Mouse (Mus musculus) kidney, adult 9 months (tissue): ENCODE data around the gene Fam149a.

Experiments
- DNase-seq: peaks from one replicate; pipeline ENCODE4 v3.0.0; 2022

The Fam149a gene

GRCm38 (mm10) chr8:45381963-45382347 lies at the start of gene Fam149a:
Gene Fam149a, minus strand, starts transcription at chr8:45382291.
- no peak for DNase-seq

GRCm38 (mm10) chr8:45420151-45420550 lies 38.1 kb upstream of the Fam149a start:
- DNase-seq, result no peak

- DNase-seq, result no peak
Measured at GRCm38 (mm10) chr8:45414965-45415364, 32.9 kb upstream of the Fam149a start.

- peak; percentile 37 for DNase-seq
Measured at GRCm38 (mm10) chr8:45410882-45411281, 28.8 kb upstream of the Fam149a start, which contains the start of gene Tlr3. Gene Tlr3, minus strand, starts transcription at chr8:45411080.

GRCm38 (mm10) chr8:45410146-45410880 lies 28.2 kb upstream of the Fam149a start:
- peak; percentile 77 for DNase-seq

- DNase-seq, result peak; percentile 14
Measured at GRCm38 (mm10) chr8:45409702-45410101, 27.6 kb upstream of the Fam149a start.

GRCm38 (mm10) chr8:45383250-45383649 lies 1.2 kb upstream of the Fam149a start:
- no peak for DNase-seq

GRCm38 (mm10) chr8:45381075-45381962 lies 772 bp downstream of the Fam149a start:
- no peak for DNase-seq

- DNase-seq, result no peak
Measured at GRCm38 (mm10) chr8:45380598-45380997, 1.5 kb downstream of the Fam149a start.

- DNase-seq, result no peak
Measured at GRCm38 (mm10) chr8:45374071-45374470, 8.0 kb downstream of the Fam149a start.

- DNase-seq, result no peak
Measured at GRCm38 (mm10) chr8:45367154-45367553, 14.9 kb downstream of the Fam149a start.

- peak; percentile 42 for DNase-seq
Measured at GRCm38 (mm10) chr8:45363220-45363619, 18.9 kb downstream of the Fam149a start.

- DNase-seq, result peak; percentile 67
Measured at GRCm38 (mm10) chr8:45362323-45362722, 19.8 kb downstream of the Fam149a start.

- DNase-seq, result peak; percentile 27
Measured at GRCm38 (mm10) chr8:45359091-45359605, 22.9 kb downstream of the Fam149a start.

- peak; percentile 47 for DNase-seq
Measured at GRCm38 (mm10) chr8:45358132-45358918, 23.8 kb downstream of the Fam149a start.

- peak; percentile 52 for DNase-seq
Measured at GRCm38 (mm10) chr8:45355809-45356208, 26.3 kb downstream of the Fam149a start.

- DNase-seq, result peak; percentile 76
Measured at GRCm38 (mm10) chr8:45345031-45345430, 37.1 kb downstream of the Fam149a start.

- no peak for DNase-seq
Measured at GRCm38 (mm10) chr8:45344298-45344697, 37.8 kb downstream of the Fam149a start.

- no peak for DNase-seq
Measured at GRCm38 (mm10) chr8:45341630-45342628, 40.2 kb downstream of the Fam149a start.

GRCm38 (mm10) chr8:45333493-45333892 lies 48.6 kb downstream of the Fam149a start:
- no peak for DNase-seq

GRCm38 (mm10) chr8:45332685-45333409 lies 49.2 kb downstream of the Fam149a start, which contains the start of gene Cyp4v3:
Gene Cyp4v3, minus strand, starts transcription at chr8:45333216.
- DNase-seq, result peak; percentile 71
